Mouse (Mus musculus): ENCODE measurements around the gene Peli1.

- TF ChIP-seq CTCF (conservative IDR thresholded peaks at IDR 0.05; ENCODE audit: low read length) (no peak), POU5F1 (IDR thresholded peaks at IDR 0.05; ENCODE audit: borderline replicate concordance, low read length) (no peak)
Measured at GRCm38 (mm10) chr11:21109279-21109678, 18.2 kb downstream of the Peli1 start.
